Mouse (Mus musculus) G1E (cell line): ENCODE measurements around the gene Grm6.

ENCODE experiments used
- CTCF ChIP-seq: IDR thresholded peaks from 2 replicates; pipeline ENCODE4 v1.5.1; 2012; ENCODE audit warnings: low read depth, low read length, inconsistent platforms, mixed read lengths
- GATA1 ChIP-seq: IDR thresholded peaks from 2 replicates; pipeline ENCODE4 v1.6.1; 2012; ENCODE audit warnings: borderline replicate concordance, low read length, inconsistent platforms, mixed read lengths

DNA sequence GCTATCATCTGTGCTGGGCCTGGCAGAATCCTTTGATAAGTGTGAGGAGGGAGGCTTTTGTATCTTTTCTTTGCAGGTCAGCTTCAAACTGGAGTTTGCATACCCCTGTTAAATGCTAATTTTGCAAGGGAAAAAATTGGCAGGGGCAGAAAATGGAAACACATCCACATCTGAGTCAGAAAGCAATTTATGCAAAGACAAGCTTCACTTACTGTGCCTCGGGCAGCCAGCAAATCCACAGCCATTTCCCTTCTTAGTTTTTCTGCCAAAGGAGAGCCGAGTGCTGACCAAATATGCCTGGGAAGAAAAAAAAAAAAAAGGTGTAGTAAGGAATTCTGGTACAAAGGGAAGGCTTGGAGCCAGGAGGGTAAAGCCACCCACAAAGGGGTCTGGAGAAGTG is 24.3 kb upstream of the Grm6 start:
- TF ChIP-seq CTCF (no peak), GATA1 (no peak)
